ENCODE assay signal across 8 mouse cellular contexts in the genomic region with DNA sequence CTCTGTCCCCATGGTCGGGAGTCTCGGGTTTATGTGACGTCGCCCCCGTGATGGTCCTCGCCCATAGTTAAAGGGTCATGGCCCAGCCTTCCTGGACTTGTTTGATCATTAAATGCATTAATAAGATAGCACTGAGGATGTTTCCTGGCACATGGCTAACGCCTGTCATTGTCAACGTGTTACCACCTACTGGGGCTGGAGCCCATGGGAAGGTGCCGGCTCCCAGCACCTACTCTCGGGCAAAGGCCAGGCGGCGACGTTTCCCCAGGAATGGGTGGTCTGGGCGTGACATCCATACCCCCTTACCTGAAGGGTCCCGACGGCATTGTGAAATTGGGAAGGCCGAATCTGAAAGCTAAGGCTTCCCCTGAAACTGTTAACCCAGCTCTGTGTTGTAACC. TPM values are rescaled to one million over a fixed set of nuclear protein-coding genes. Genes with fewer than 3 reads are reported as not detected.
DNase-seq lines count a peak whose midpoint lies in the region; ATAC-seq and TF ChIP-seq lines count a peak whose summit lies in the region.

No protein-coding gene starts in this region.

- H3K4me2 ChIP-seq in midbrain, embryonic 11.5 days, result peak overlapping the region; percentile 86

- ATAC-seq in activated CD4-positive, CD25-positive, alpha-beta regulatory T cell, adult 4 months, result peak; percentile 5
- ATAC-seq in granulocyte monocyte progenitor cell, adult 5-6 weeks (replicated peaks; ENCODE audit: poor library complexity, severe bottlenecking), result peak; percentile 10
- ATAC-seq in midbrain, embryonic 11.5 days (ENCODE audit: low FRiP score), result no peak

- H3K9me3 ChIP-seq in midbrain, embryonic 11.5 days (ENCODE audit: control insufficient read depth, low read length), result no peaks in the 10 kb centered on the region

- TF ChIP-seq POLR2A in kidney, adult 2 months (IDR thresholded peaks at IDR 0.05; ENCODE audit: low read depth, low read length), result no peak

- WGBS in kidney, adult 2 months, result under 1% methylated on average over 17 of the region's 17 CpGs
- 2% methylated on average over 17 of the region's 17 CpGs for WGBS in midbrain, embryonic 11.5 days

- H3K9ac ChIP-seq in midbrain, embryonic 11.5 days (ENCODE audit: low read length), result peak overlapping the region; percentile 63

- no peak for DNase-seq in kidney, adult 2 months
- DNase-seq in kidney, postnatal 14 days, result no peak
- DNase-seq in midbrain, embryonic 11.5 days (ENCODE audit: low spot score, missing footprints), result no peak
- no peak for DNase-seq in urinary bladder, adult 2 months (ENCODE audit: low spot score)
- DNase-seq in frontal cortex, postnatal 25 days (ENCODE audit: low spot score in 2 of 2), result no peak
- DNase-seq in gastrocnemius, adult 18-20 months (ENCODE audit: low spot score), result no peak

- H3K36me3 ChIP-seq in kidney, adult 2 months (ENCODE audit: control insufficient read depth, insufficient read depth, low read length), result no peaks in the 10 kb centered on the region
- peaks cover 5% of the 10 kb centered on the region for H3K36me3 ChIP-seq in midbrain, embryonic 11.5 days (ENCODE audit: control insufficient read depth, insufficient read depth, low read length)

- H3K4me3 ChIP-seq in kidney, adult 2 months (ENCODE audit: insufficient read depth, low read depth, low read length), result peak overlapping the region; percentile 69
- H3K4me3 ChIP-seq in midbrain, embryonic 11.5 days (ENCODE audit: low read depth, low read length), result peak overlapping the region; percentile 52

- peaks cover 24% of the 10 kb centered on the region for H3K4me1 ChIP-seq in kidney, adult 2 months (ENCODE audit: control insufficient read depth, insufficient read depth, low read length)
- H3K4me1 ChIP-seq in midbrain, embryonic 11.5 days (ENCODE audit: control insufficient read depth, insufficient read depth, low read length), result peaks cover 5% of the 10 kb centered on the region; the same call in 1 of the 2 replicates

- no peaks in the 10 kb centered on the region for H3K27me3 ChIP-seq in kidney, adult 2 months (replicated peaks; ENCODE audit: control insufficient read depth, insufficient read depth, low read length)
- no peaks in the 10 kb centered on the region for H3K27me3 ChIP-seq in midbrain, embryonic 11.5 days (ENCODE audit: control insufficient read depth, insufficient read depth, low read length)

- no peak for TF ChIP-seq CTCF in kidney, adult 2 months (conservative IDR thresholded peaks at IDR 0.05; ENCODE audit: insufficient read depth, insufficient read length, low read depth, low read length)

- peak overlapping the region; percentile 33 for H3K27ac ChIP-seq in kidney, adult 2 months (ENCODE audit: insufficient read depth, low read depth, low read length)
- no peak overlapping the region for H3K27ac ChIP-seq in midbrain, embryonic 11.5 days (ENCODE audit: low read depth, low read length)

RNA-seq across cellular contexts. Expression of a gene that starts 0.8 kb away (rescaled TPM):
- 84.8 and 89.1 TPM in 2 replicates for polyA plus RNA-seq in kidney, adult 2 months (2012; rRNA removed)
- polyA plus RNA-seq in activated CD4-positive, CD25-positive, alpha-beta regulatory T cell, adult 4 months (2017; shearing (Covaris generic)), result 10 to 100 TPM; 14.3 to 14.7 TPM
- total RNA-seq in granulocyte monocyte progenitor cell, adult 5-6 weeks (2014; fragmentation: Nextera tagmentation), result 30.1 and 40.2 TPM in 2 replicates
- total RNA-seq in granulocyte monocyte progenitor cell, adult 5-6 weeks (2017), result 20.2 and 48.9 TPM in 2 replicates
- 23.8 and 24.2 TPM in 2 replicates for polyA plus RNA-seq in midbrain, embryonic 11.5 days (2014; fragmentation: Nextera tagmentation; extraction: Ambion mirVana)
- 17.3 and 22.5 TPM in 2 replicates for polyA plus RNA-seq in urinary bladder, adult 2 months (2012; rRNA removed)
- total RNA-seq in gastrocnemius, adult 18-20 months (2021), result 10 to 100 TPM; 54.0 to 58.4 TPM

RNA-seq across cellular contexts. Expression of a gene that starts 41.1 kb away (rescaled TPM):
- polyA plus RNA-seq in kidney, adult 2 months (2012; rRNA removed), result 13.3 and 13.7 TPM in 2 replicates
- polyA plus RNA-seq in activated CD4-positive, CD25-positive, alpha-beta regulatory T cell, adult 4 months (2017; shearing (Covaris generic)), result 10 to 100 TPM; 32.9 to 42.2 TPM
- total RNA-seq in granulocyte monocyte progenitor cell, adult 5-6 weeks (2014; fragmentation: Nextera tagmentation), result 59.6 and 71.8 TPM in 2 replicates
- 63.6 TPM in 2 replicates for total RNA-seq in granulocyte monocyte progenitor cell, adult 5-6 weeks (2017)
- 45.3 and 52.6 TPM in 2 replicates for polyA plus RNA-seq in midbrain, embryonic 11.5 days (2014; fragmentation: Nextera tagmentation; extraction: Ambion mirVana)
- polyA plus RNA-seq in urinary bladder, adult 2 months (2012; rRNA removed), result 27.8 and 30.9 TPM in 2 replicates
- 1 to 10 TPM; 7.4 to 9.5 TPM for total RNA-seq in gastrocnemius, adult 18-20 months (2021)

RNA-seq across cellular contexts. Expression of a gene that starts 59.1 kb away (rescaled TPM):
- 22.5 and 25.7 TPM in 2 replicates for polyA plus RNA-seq in kidney, adult 2 months (2012; rRNA removed)
- polyA plus RNA-seq in activated CD4-positive, CD25-positive, alpha-beta regulatory T cell, adult 4 months (2017; shearing (Covaris generic)), result 1 to 10 TPM; 2.4 to 5.2 TPM
- 2.5 and 7.4 TPM in 2 replicates for total RNA-seq in granulocyte monocyte progenitor cell, adult 5-6 weeks (2014; fragmentation: Nextera tagmentation)
- total RNA-seq in granulocyte monocyte progenitor cell, adult 5-6 weeks (2017), result 1.4 and 2.2 TPM in 2 replicates
- polyA plus RNA-seq in midbrain, embryonic 11.5 days (2014; fragmentation: Nextera tagmentation; extraction: Ambion mirVana), result 13.6 and 15.7 TPM in 2 replicates
- polyA plus RNA-seq in urinary bladder, adult 2 months (2012; rRNA removed), result 24.1 and 24.2 TPM in 2 replicates
- 1 to 10 TPM; 5.0 to 5.3 TPM for total RNA-seq in gastrocnemius, adult 18-20 months (2021)
